In genomic region chr11:107412128-107412527, GRCm38 (mm10) we compare ENCODE assay signal across 17 mouse cellular contexts. TPM values are rescaled to one million over a fixed set of nuclear protein-coding genes. Genes with fewer than 3 reads are reported as not detected.
A peak's percentile ranks its signal among the peaks of the same experiment; 100 is the strongest.
DNase-seq lines count a peak whose midpoint lies in the region; ATAC-seq and TF ChIP-seq lines count a peak whose summit lies in the region.
"Had no signal": no experiment of that assay in that cellular context is flagged by ENCODE, and none has a peak within 500 bp of the region (broad histone marks: within the 10 kb centered on the region; RNA-seq: fewer than 3 reads in every experiment).

No protein-coding gene starts in this region.

- no peak for TF ChIP-seq CTCF in ES-Bruce4 (IDR thresholded peaks at IDR 0.05; ENCODE audit: low read depth, low read length)

- H3K4me2 ChIP-seq in kidney, embryonic 15.5 days: no peak overlapping the region
- H3K4me2 ChIP-seq in kidney, embryonic 16.5 days (replicated peaks; ENCODE audit: low read depth, low read length): no peak overlapping the region
- peak overlapping the region; percentile 41 for H3K4me2 ChIP-seq in liver, embryonic 12.5 days

- intact Hi-C loops in heart, postnatal 14 days (cut with DNase I): no loop called here

- H3K4me1 ChIP-seq in kidney, embryonic 15.5 days: peaks cover 65% of the 10 kb centered on the region
- peaks cover 50% of the 10 kb centered on the region for H3K4me1 ChIP-seq in kidney, embryonic 16.5 days (ENCODE audit: insufficient read depth, low read length)
- H3K4me1 ChIP-seq in ES-Bruce4 (ENCODE audit: control insufficient read depth, insufficient read depth, low read length): peaks cover 8% of the 10 kb centered on the region
- H3K4me1 ChIP-seq in liver, embryonic 12.5 days: peaks cover 99% of the 10 kb centered on the region

- WGBS in kidney, embryonic 15.5 days: 79% methylated on average over 4 of the region's 4 CpGs
- 85% methylated on average over 4 of the region's 4 CpGs for WGBS in kidney, embryonic 16.5 days
- 39% methylated on average over 4 of the region's 4 CpGs for WGBS in liver, embryonic 12.5 days (ENCODE audit: insufficient replicate concordance)

- ATAC-seq in kidney, embryonic 15.5 days (replicated peaks; ENCODE audit: low FRiP score): no peak
- no peak for ATAC-seq in kidney, embryonic 16.5 days (ENCODE audit: low FRiP score, low TSS enrichment)
- no peak for ATAC-seq in liver, embryonic 12.5 days

- no peak for TF ChIP-seq POLR2A in ES-Bruce4 (IDR thresholded peaks at IDR 0.05; ENCODE audit: insufficient read depth, low read length)

- peak; percentile 65 for DNase-seq in R1 (ENCODE audit: low read depth, low spot score)
- no peak for DNase-seq in heart, postnatal 14 days
- DNase-seq in gastrocnemius, postnatal 4 days (ENCODE audit: low spot score in 2 of 2): no peak
- no peak for DNase-seq in left cerebral cortex, adult 11 months (ENCODE audit: low spot score)
- DNase-seq: cerebellum, postnatal 14 days; kidney, adult 11 months; kidney, postnatal 36 days; layer of hippocampus, postnatal 36 days; left cerebral cortex, postnatal 4 days; lung, postnatal 36 days; thymus, adult 18-20 months had no signal

- no peaks in the 10 kb centered on the region for H3K27me3 ChIP-seq in kidney, embryonic 15.5 days
- no peaks in the 10 kb centered on the region for H3K27me3 ChIP-seq in kidney, embryonic 16.5 days (ENCODE audit: insufficient read depth, low read length)
- no peaks in the 10 kb centered on the region for H3K27me3 ChIP-seq in ES-Bruce4 (ENCODE audit: control insufficient read depth, insufficient read depth, low read length, poor library complexity, severe bottlenecking)
- no peaks in the 10 kb centered on the region for H3K27me3 ChIP-seq in liver, embryonic 12.5 days (replicated peaks)
- H3K27me3 ChIP-seq: neural tube, embryonic 12.5 days had no signal

- no peak for TF ChIP-seq EP300 in ES-Bruce4 (IDR thresholded peaks at IDR 0.05; ENCODE audit: insufficient read depth, low read depth, low read length)

- H3K4me3 ChIP-seq in kidney, embryonic 15.5 days (replicated peaks): no peak overlapping the region
- H3K4me3 ChIP-seq in kidney, embryonic 16.5 days (ENCODE audit: low read length): no peak overlapping the region
- H3K4me3 ChIP-seq in ES-Bruce4 (ENCODE audit: low read depth, low read length): 0 out of 2 replicates have a peak overlapping the region, but pooled peaks have one; percentile 3
- H3K4me3 ChIP-seq in liver, embryonic 12.5 days: no peak overlapping the region
- H3K4me3 ChIP-seq: neural tube, embryonic 12.5 days had no signal

- H3K27ac ChIP-seq in kidney, embryonic 15.5 days: peak overlapping the region; percentile 82; the same call in 1 of the 2 replicates
- no peak overlapping the region; the same call in 1 of the 2 replicates for H3K27ac ChIP-seq in kidney, embryonic 16.5 days (ENCODE audit: low read length)
- H3K27ac ChIP-seq in ES-Bruce4 (ENCODE audit: insufficient read depth, low read length): peak overlapping the region; percentile 98
- peak overlapping the region; percentile 79 for H3K27ac ChIP-seq in liver, embryonic 12.5 days

- H3K36me3 ChIP-seq in kidney, embryonic 15.5 days: no peaks in the 10 kb centered on the region
- H3K36me3 ChIP-seq in kidney, embryonic 16.5 days (ENCODE audit: insufficient read depth, low read length): no peaks in the 10 kb centered on the region
- H3K36me3 ChIP-seq in ES-Bruce4 (ENCODE audit: control insufficient read depth, insufficient read depth, low read length, poor library complexity, severe bottlenecking): no peaks in the 10 kb centered on the region
- no peaks in the 10 kb centered on the region for H3K36me3 ChIP-seq in liver, embryonic 12.5 days
- H3K36me3 ChIP-seq: neural tube, embryonic 12.5 days had no signal

- H3K9ac ChIP-seq in kidney, embryonic 15.5 days: no peak overlapping the region
- no peak overlapping the region for H3K9ac ChIP-seq in kidney, embryonic 16.5 days (replicated peaks; ENCODE audit: low read length)
- peak overlapping the region; percentile 10 for H3K9ac ChIP-seq in ES-Bruce4 (ENCODE audit: low read depth, poor library complexity, severe bottlenecking)
- H3K9ac ChIP-seq in liver, embryonic 12.5 days: 0 out of 2 replicates have a peak overlapping the region, but pooled peaks have one; percentile 3
- H3K9ac ChIP-seq: hindbrain, embryonic 14.5 days; neural tube, embryonic 12.5 days had no signal

- H3K9me3 ChIP-seq in kidney, embryonic 15.5 days (replicated peaks): no peaks in the 10 kb centered on the region
- no peaks in the 10 kb centered on the region for H3K9me3 ChIP-seq in kidney, embryonic 16.5 days (ENCODE audit: low read length)
- no peaks in the 10 kb centered on the region for H3K9me3 ChIP-seq in ES-Bruce4 (replicated peaks; ENCODE audit: control insufficient read depth, insufficient read depth, low read length, poor library complexity, severe bottlenecking)
- H3K9me3 ChIP-seq in liver, embryonic 12.5 days (replicated peaks): no peaks in the 10 kb centered on the region
- H3K9me3 ChIP-seq: neural tube, embryonic 12.5 days had no signal

RNA-seq across cellular contexts. Expression of gene Pitpnc1, which starts 58.4 kb away (rescaled TPM):
- polyA plus RNA-seq in kidney, embryonic 15.5 days (2015; fragmentation: Nextera tagmentation; extraction: Ambion mirVana): 21.3 and 21.5 TPM in 2 replicates
- 21.5 and 23.0 TPM in 2 replicates for polyA plus RNA-seq in kidney, embryonic 16.5 days (2015; fragmentation: Nextera tagmentation; extraction: Ambion mirVana)
- polyA plus RNA-seq in ES-Bruce4 (2011; ENCODE audit: insufficient read depth, insufficient read length, low read depth, missing spikeins): 25.4 and 27.1 TPM in 2 replicates
- 9.7 and 9.9 TPM in 2 replicates for polyA plus RNA-seq in liver, embryonic 12.5 days (2016; fragmentation: Nextera tagmentation; extraction: Ambion mirVana)
- 10 to 100 TPM; 67.9 to 68.4 TPM for total RNA-seq in heart, postnatal 14 days (2021)
- total RNA-seq in gastrocnemius, postnatal 4 days (2021): 10 to 100 TPM; 53.0 to 58.2 TPM

Comparison
In these comparisons a context has a peak if more than half of its experiments do, and no peak if none do; other contexts are left out.
1. H3K9ac ChIP-seq: peak in ES-Bruce4 (single experiment) and liver, embryonic 12.5 days (single experiment); none in kidney, embryonic 15.5 days (single experiment) and kidney, embryonic 16.5 days (single experiment).